Mouse (Mus musculus) B cell, adult 2 months (primary cell): ENCODE measurements around the gene Slc5a10.
A peak's percentile ranks its signal among the peaks of the same experiment; 100 is the strongest.

Source experiments
- DNase-seq, 2 experiments: peaks; one replicate each; pipeline ENCODE4 v3.0.0; 2022

The Slc5a10 gene

DNA sequence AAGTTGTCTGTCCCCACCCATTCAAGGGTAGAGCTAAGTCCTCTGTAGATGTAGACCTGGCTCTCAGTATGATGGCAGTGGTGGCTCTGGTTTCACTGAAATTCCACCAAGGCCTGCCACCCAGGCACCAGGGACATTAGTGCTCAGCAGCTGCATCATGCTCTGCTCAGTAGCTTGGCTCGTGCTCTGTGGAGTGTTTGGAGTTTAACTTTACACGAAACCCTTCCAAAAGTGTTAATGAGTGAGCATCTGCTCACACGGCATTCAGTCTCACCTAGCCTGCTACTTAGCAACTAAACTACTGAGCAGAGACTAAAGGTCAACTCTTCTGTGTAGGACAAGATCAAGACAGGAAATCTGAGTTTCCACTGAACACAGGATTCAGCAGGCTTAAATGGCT, at the start of gene Slc5a10:
Gene Slc5a10 (minus strand): TSS at position 191 of the 400 bp plus-strand sequence.
- DNase-seq, result no peak

DNA sequence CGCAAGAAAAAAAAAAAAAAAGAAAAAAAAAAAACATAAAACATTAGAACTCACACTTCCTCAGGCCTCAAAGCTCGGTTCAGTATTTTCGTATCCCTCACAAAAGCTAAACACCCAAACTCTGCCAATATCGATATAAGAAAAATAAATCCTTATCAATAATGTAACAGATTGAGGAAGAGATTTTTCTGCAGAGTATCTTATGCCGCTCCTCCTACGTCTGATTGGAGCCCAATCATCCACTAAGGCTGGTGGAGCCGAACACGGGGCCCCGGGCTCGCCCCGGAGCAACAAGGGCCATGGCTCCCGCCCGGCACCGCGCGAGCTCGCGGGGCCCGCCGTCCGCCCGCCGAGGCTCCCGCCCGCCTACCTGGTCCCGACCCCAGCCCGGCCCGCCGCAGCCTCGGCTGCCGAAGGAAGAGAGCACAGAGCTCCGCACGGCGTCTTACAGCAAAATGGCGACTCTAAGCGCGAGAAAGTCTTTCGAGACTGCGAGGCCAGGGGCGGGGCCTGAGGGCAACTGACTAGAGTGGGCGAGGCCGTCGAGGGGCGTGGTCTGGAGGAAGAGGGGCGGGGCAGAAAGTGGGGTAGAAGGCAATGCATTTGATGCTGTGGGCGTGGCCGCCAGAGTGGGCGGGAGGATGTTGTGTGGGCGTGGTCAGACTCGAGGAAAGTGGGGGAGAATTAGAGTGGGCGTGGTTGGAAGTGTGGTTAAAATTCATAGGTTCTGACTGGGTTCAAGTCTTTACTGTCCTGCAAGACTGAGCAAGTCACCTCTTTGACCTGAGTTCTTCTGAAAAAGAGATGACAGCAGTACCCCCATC, 41.2 kb upstream of the Slc5a10 start, which contains the start of gene Prpsap2:
Gene Prpsap2 (minus strand): TSS at position 505 of the 824 bp plus-strand sequence.
- DNase-seq, result peak; percentile 100

DNA sequence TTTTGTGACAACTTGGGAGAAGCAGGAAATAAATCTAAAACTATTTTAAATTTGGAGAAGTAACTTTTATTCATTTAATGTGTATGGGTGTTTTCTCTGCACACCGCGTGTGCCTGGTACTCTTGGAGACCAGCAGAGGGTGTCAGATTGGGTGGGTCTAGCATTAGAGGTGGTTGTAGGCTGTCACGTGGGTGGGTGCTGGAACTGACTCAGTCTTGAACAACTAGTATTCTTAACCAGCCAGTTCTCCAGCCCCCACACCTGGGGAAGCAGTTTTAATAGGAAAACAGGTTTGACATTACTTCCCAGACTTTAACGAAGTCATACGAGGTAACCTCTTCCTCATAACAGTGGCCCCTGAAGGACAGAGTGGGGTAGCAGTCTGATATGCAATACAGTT, 39.9 kb upstream of the Slc5a10 start:
- DNase-seq, result peak; percentile 54 to 59

DNA sequence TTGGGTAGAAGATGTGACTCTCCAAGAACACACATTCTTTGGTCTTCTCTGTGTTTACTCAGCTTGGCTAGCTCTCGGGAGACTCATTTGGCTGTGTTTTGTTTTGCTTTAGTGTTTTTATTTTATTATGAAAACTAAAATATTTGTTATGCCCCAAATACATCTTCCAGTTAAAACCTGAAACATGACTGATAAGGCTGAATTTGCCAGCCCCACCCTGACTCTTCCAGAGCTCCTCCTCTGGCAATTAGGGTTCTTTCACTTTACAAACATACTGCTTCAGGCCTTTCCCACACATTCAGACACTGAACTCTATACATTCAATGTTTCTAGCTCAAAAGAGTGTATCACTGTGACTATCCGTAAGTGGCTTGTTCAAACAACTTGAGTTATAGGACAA, 36.5 kb upstream of the Slc5a10 start:
- no peak for DNase-seq

DNA sequence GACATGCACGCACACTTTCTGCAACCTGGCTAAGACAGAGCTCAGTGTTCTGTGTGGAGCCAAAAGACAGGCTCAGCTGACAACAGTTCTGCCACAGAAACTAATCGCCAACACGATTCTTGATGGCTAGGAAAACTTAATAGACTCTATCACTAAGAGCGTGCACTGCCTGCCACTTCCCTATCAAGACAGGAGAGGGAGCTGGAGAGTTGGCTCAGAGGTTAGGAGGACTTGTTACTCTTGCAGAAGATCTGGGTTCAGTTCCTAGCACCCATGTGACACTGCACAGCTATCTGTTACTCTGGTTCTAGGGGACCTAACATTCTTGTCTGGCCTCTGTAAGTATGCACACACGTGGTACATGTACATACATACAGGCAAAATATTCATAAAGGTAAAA, 31.0 kb upstream of the Slc5a10 start:
- peak; percentile 19 to 38 for DNase-seq

DNA sequence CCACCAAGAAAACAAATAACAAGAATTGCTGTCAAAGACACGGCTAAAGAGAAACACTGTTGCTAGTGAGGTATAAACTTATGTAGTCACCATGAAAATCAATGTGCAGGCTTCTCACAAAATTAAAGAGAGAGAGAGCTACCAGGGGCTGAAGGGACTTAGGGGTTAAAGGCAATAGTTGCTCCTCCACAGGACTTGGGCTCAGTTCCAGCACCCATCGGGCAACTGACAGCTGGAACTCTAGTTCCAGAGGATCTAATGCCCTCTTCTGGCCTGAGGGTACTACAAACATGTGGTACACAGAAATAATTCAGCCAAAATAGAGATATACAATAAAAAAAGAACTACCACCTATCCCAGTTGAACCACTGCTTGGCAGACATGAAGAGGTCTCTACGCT, 26.5 kb upstream of the Slc5a10 start:
- DNase-seq, result no peak

DNA sequence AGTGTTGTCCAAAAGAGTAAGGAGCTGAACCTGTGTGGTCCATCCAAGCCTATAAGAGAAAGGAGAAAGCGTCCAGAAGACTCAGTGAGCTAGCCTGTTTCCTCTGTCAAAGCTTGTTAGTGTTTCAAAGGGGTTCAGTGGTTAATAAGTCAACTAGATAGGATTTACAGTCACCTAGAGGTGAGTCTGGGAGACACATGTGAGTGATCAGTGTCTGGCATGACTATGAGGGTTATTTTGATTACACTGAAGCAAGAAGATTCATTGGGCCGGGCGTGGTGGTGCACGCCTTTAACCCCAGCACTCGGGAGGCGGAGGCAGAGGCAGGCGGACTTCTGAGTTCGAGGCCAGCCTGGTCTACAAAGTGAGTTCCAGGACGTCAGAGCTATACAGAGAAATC, 25.2 kb upstream of the Slc5a10 start:
- DNase-seq, result no peak

DNA sequence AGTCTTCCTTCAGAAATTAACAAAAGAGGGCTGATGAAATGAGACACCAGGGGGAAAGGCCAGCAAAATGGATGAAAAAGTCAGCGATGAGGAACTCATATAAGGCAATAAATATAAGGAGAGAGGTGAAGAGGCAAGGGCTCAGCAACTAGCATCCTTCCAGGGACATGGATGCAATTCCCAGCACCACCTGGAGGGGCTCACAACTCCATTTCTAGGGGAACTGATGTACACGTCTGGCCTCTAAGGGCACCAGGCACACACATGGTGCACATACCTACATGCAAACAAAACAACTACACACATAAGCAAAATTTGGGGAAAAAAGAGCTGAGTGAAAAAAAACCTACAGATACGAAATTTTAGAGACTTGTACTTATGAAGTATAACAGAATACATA, 23.8 kb upstream of the Slc5a10 start:
- peak; percentile 14 to 25 for DNase-seq

DNA sequence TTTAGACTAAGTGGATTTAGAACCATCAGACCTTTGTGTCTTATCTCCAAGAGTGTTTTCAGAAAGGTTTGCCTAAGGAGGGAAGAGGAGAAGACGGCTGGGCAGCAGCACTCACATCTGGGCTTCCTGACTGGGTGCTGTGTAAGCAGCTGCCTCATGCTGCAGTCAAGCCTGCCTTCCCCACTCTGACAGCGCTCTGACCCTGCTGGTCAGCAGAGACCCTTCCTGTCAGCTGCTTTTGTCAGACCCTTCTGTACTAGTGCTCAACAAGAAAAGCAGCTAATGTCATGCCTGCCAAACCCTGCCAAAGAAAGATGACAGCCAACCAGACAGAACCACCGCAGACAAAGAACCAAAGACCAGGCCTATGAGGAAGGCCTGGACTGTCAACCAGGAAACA, 23.1 kb upstream of the Slc5a10 start:
- no peak for DNase-seq

DNA sequence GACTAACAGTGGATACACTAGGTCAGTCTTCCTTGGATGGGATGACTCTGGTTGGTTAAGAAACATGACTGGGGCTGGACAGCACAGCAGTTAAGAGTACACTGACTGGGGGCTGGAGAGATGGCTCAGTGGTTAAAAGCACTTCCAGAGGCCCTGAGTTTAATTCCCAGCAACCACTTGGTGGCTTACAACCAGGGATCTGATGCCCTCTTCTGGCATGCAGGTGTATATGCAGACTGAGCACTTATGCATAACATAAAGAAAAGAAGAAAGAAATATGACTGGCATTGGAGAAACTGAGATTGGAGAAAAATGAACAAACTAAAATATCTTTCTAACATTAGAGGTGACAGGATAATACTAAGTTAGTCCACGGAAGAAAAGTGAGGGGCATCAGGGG, 19.9 kb upstream of the Slc5a10 start:
- DNase-seq, result no peak

DNA sequence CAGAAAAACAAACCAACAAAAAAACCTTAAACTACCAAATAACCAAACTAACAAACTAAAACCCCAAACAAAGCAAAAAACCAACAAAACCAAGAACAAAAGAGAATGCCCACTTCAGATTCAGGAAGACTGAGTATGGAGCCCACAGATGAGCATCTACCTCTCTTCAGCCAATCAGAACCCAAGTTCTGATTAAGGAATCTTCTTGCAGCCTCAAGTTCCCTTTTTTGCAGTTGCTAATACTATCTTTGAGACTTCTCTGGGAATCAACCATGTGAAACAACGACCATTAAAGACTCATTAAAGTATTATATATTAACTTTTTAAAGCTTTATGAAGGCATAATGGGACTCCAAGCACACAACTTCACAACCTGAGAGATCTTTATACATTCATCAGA, 16.7 kb upstream of the Slc5a10 start:
- no peak for DNase-seq

DNA sequence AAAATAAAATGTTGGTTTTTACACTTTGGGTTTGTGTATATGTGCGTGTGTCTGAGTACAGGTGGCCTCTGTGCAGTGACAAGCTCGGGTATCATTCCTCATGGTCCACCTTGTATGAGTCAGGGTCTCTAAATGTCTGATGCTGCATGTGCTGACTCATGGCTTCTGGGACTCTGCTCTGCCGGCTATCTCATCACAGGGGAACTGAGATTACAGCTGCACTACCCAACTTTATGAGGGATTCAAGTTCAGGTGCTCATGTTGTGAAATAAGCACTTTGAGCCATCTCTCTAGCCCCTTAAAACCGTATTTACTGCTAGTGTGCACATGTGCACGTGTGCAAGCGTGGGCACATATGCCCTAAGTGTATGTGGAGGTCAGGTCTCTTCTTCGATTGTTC, 12.0 kb upstream of the Slc5a10 start:
- DNase-seq, result no peak

DNA sequence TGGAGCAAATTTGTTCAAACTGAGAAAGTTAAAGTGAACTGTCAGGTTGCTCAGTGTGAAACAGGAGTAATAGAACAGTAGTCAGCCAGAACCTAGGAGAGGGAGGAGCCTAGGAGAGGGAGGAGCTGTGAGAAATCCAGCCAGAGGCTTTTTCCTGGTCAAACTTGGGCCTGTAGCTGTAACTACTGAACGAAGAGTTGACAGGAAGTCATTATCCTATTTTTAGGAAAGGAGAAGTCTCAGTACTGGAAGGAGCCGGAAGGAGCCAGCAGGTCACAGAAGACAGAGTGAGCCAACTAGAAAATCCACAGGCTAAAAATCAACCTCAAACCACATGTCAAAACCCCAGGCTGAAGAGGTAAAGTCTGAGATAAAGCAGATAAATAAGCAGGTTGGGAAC, 7.4 kb upstream of the Slc5a10 start:
- DNase-seq, result no peak

DNA sequence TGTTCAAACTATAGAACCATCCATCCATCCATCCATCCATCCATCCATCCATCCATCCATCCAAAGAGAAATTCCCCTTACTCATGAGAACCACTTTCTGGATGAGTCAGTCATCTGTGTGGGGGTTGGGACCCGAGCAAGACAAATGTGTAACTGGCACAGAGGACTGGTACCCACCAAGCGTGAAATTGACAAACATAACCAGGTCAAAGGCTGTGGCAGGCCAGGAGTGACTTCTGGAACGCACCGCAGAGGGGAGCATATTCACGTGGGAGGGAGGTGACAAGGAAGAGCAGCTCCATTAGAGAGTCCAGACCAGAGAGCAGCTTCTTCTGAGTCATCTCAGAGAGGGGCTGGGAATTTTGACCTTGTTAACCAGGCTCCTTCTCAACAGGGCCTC, 1.5 kb upstream of the Slc5a10 start:
- no peak for DNase-seq

DNA sequence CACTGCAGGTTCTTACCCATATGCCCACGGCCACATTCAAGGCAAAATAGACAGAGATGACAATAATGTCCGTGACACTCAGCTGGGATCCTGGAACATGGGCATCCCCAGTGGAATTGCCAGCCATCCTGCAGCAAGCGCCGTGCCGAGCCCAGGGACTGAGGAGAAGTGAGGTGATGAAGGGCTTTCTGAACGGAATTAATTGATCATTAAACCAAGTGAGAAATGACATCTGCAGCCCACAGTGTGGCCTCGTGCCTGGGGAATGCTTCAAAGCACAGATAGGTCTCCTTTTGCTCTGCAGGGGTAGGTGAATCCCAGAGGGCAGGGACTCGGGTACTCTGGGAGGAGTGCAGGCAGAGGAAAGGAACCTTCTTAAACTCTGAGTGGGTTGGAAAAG, 800 bp downstream of the Slc5a10 start:
- no peak for DNase-seq

DNA sequence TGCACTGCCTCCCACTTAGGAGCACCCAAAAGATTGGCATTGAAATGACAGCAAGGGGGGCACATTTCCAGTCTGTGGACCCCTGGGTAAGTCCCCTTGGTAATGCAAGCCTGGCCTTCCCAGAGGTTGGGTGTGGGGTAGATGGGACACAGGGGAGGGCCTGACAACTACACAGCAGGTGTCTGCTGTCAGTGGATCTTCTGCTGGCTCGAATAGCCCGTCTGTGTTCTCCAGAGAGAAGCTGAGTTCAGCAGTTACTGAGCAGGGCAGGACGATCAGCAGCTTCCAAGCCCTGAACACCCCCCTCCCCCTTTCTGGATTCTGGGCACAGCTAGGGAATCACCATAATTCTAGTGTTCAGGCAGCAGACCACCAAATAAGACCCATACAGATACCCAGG, 1.2 kb downstream of the Slc5a10 start:
- no peak for DNase-seq

DNA sequence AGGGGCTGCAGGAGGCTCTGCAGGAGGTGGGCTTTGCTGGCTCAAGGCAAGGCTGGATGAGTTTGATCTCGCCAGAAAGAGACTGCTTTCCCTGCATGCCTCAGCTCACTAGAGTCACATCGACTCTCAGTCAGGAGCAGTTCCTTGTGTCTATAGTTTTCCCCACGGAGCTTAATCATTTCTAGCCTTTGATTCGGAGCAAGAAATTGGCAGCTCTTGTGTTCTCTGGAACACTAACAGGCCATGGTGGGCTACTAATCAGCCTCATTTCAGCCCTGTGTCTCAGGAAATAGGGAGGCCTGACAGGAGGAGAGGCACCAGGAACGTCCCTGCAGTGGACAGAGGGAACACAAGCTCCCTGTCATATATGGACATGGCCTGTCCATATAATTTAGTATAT, 2.6 kb downstream of the Slc5a10 start:
- DNase-seq, result no peak

DNA sequence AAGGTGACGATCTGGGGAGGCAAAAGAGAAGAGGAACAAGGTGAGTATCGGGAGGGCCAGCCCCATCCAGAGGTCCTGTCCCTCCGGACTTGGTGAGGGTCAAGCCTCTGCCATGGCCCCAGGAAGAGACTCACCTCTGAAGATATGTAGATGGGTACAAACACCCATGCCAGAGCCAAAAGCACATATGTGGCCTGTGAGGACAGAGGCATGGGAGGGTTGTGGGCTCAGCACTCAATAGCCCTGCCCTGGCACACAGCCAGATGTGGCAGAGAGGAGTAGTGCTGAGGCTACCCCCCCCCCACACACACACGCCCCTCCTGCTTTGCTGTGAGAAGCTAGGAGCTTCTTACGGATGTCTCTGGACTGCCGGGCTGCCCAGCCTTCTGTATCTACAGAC, 5.5 kb downstream of the Slc5a10 start:
- DNase-seq, result no peak

DNA sequence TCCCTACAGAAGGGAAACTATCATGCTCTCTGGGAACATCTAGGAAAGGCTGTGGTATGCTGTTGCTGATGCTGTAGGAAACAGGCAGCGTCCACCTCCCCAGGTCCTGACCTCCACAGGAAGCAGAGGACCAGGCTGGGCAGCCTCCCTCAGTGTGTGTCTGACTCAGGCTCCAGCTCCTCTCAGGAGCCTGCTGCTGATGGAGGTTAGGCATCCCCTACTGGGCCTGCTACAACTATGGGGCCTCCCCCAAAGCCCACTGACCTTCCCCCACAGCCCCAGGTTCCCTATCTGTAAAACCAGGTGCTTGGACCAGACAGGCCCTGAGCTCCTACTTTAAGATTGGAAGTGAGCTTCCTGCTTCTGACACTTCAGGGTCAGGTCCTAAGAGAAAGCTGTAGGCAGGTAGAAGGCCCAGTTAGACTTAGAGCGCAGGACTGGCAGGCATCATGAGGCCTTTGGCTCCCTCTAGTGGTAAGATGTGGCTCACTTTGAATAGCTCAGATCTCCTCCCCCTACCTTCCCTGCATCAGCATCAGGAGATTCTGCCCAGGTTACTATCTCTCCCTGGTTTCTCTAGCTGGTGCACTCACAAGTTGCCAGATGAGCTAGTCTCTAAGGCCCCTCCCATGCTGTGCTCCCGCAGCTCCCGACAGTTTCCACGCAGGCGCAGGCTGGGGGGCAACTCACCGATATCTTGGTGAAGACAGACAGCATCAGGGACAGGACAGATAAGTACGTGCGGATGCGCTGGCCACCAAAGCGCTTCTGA, 6.1 kb downstream of the Slc5a10 start:
- DNase-seq, result peak; percentile 82

DNA sequence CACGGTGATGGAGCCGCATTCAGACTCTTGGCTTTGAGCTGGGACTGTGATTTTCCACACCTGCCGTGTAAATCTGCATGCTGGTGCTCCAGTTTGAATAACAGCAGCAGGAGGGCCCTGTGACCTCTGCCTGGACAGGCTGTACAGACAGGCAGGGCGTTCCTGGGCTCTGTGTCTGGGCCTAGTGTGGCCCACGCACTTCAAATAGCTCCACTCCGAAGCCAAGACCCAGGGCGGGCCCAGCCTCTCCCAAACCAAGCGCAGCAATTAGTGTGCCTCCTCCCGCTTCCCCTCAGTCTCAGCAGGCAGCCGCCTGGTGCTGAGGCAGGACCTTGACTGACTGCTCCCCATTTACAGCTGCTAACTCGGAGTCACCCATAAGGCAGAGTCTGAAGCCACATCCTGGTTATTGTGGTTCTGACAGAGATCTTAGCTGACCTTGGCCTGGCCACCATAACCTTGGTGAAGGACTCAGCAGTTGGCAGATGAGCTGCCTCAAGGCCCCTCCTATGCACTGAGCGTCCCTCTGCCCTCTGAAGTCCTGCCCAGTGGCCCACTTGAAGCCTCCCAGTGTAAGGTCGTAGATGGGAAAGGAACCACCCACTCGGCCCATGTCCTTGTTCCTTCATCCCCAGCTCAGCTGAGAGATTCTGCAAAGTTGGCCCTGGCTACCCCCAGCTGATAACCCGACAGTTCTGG, 7.3 kb downstream of the Slc5a10 start:
- DNase-seq, result no peak

DNA sequence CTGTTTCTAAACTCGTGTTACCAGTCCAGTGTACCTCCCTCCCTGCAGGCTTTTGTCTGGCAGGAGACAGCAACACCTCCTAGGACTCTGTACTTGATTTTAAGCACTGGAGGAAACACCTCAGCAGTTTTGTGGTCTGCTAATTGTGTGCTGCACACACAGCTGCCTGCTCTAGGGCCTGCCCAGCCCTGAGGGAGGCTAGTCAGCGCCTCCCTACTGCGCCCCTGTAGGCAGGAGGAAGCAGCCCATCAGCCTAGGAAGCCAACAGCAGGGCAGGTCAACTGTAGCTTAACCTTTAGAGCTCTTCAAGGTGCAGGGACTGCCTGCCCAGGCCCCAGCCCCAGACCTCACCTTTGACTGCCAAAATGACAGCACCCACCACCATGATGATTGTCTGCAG, 11.7 kb downstream of the Slc5a10 start:
- DNase-seq, result no peak

DNA sequence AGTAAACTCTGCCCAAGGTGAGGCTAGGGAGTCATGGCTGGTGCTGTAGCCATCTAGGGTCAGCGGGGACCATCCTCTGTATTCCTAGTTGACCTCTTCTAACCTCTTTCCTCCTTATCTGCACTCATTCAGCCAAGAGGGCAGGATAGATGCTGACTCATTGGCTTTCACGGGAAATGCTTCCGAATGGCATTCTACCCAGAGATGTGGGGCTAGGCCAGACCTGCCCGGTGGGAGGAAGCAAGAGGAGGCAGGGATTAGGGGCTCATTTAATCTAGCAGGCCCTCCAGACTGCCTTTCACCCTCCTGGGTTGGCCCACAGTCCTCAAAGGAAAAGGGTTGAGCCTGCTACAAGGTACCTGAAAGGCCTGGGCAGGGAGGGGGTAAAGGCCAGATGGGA, 14.4 kb downstream of the Slc5a10 start:
- no peak for DNase-seq

DNA sequence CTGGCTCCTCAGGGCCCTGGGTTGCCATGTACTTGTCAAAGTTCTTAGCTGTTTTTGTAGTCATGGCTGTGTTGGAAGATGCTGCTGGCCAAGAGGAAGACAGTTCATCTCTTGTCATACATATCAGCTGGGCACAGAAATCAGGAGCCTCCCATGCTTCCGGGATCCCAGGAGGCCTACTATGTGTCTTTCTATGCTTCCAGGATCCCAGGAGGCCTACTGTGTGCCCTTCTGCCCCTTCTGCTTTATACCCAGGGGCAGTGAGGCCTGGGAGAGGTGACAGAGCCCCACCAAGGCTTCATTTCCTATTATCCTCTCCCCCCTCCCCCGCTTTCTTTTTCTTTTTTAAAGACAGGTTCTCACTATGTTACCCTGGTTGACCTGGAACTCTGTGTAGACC, 15.0 kb downstream of the Slc5a10 start:
- DNase-seq, result no peak

DNA sequence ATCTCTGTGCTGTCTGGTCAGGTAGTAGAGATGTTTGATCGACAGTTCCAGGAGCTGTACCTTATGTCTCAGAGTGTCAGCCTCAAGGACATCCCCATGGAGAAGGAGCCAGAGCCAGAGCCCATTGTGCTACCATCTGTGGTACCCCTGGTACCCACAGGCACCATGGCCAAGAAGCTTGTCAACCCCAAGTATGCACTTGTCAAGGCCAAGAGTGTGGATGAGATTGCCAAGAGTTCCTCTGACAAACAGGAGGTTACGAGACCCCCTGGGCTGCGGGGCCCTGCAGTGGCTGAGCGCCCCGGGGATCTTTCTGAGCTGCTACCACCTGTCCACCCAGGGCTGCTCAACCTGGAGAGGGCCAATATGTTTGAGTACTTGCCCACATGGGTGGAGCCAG, 18.1 kb downstream of the Slc5a10 start:
- DNase-seq, result no peak
